Mouse (Mus musculus): ENCODE results near the gene Ptk7.

GRCm38 (mm10) chr17:46586327-46586726, 43.0 kb downstream of the Ptk7 start:
- TF ChIP-seq CTCF (conservative IDR thresholded peaks at IDR 0.05 in 1 of 2, IDR thresholded peaks at IDR 0.05 in 1 of 2; ENCODE audit: low read depth in 2 of 2, low read length in 2 of 2) (no peak), RCOR1 (conservative IDR thresholded peaks at IDR 0.05; ENCODE audit: low read depth, low read length) (no peak), MAZ (IDR thresholded peaks at IDR 0.05; ENCODE audit: low read depth, low read length) (no peak), SMC3 (IDR thresholded peaks at IDR 0.05; ENCODE audit: low read depth, low read length) (no peak), POLR2AphosphoS2 (IDR thresholded peaks at IDR 0.05; ENCODE audit: low read depth, low read length) (no peak), POLR2A (IDR thresholded peaks at IDR 0.05; ENCODE audit: low read depth, low read length) (no peak), MYC (IDR thresholded peaks at IDR 0.05; ENCODE audit: low read depth, low read length) (no peak), NRF1 (IDR thresholded peaks at IDR 0.05; ENCODE audit: low read depth, low read length) (no peak), E2F4 (IDR thresholded peaks at IDR 0.05; ENCODE audit: insufficient replicate concordance, low read depth, low read length) (no peak), CHD2 (IDR thresholded peaks at IDR 0.05; ENCODE audit: low read length) (no peak)
